Mouse (Mus musculus) MEL (cell line): ENCODE measurements around the gene Abhd15. TPM values are rescaled to one million over a fixed set of nuclear protein-coding genes. Genes with fewer than 3 reads are reported as not detected.
A peak's percentile ranks its signal among the peaks of the same experiment; 100 is the strongest.

Source experiments
- DNase-seq: peaks from one replicate; pipeline ENCODE4 v3.0.0; 2011; ENCODE audit warnings: low read depth, low spot score
- H3K27ac ChIP-seq: 2 replicates; pipeline ENCODE4 v1.5.1; 2012; ENCODE audit warnings: low read depth, mild to moderate bottlenecking, control low read depth, low read length, moderate library complexity; ENCODE audit not compliant: control insufficient read depth
- H3K27me3 ChIP-seq, 2 experiments: fragments of 150-350 bp in 1 of 2; sonication (generic) in 1 of 2; 2 replicates each; pipeline ENCODE4 v1.6.1; 2012; ENCODE audit warnings: low read length in 2 of 2, mild to moderate bottlenecking in 2 of 2, improper control_type of control experiment in 1 of 2, moderate library complexity in 1 of 2; ENCODE audit not compliant: insufficient read depth in 2 of 2, control insufficient read depth in 1 of 2
- H3K36me3 ChIP-seq, 2 experiments: 2 replicates each; pipeline ENCODE4 v1.6.1; 2012 to 2014; ENCODE audit warnings: low read length in 2 of 2, improper control_type of control experiment in 1 of 2, inconsistent platforms in 1 of 2, mild to moderate bottlenecking in 1 of 2; ENCODE audit not compliant: insufficient read depth in 2 of 2, control insufficient read depth in 1 of 2
- H3K4me1 ChIP-seq, 2 experiments: fragments of 150-350 bp in 1 of 2; sonication (generic) in 1 of 2; 2 replicates each; pipeline ENCODE4 v1.6.1; 2012; ENCODE audit warnings: low read length in 2 of 2, improper control_type of control experiment in 1 of 2, mild to moderate bottlenecking in 1 of 2; ENCODE audit not compliant: insufficient read depth in 2 of 2, control insufficient read depth in 1 of 2
- H3K4me3 ChIP-seq, 2 experiments: fragments of 150-350 bp in 1 of 2; sonication (generic) in 1 of 2; 2 replicates each; pipeline ENCODE4 v1.5.1; 2012; ENCODE audit warnings: low read depth in 2 of 2, low read length in 2 of 2, mild to moderate bottlenecking in 2 of 2, moderate library complexity in 2 of 2, control low read depth in 1 of 2, improper control_type of control experiment in 1 of 2; ENCODE audit not compliant: control insufficient read depth in 1 of 2, insufficient read depth in 1 of 2
- H3K79me2 ChIP-seq: 2 replicates; pipeline ENCODE4 v1.6.1; 2012; ENCODE audit warnings: mild to moderate bottlenecking, low read length, moderate library complexity; ENCODE audit not compliant: control insufficient read depth, poor library complexity, insufficient read depth
- H3K9ac ChIP-seq: 2 replicates; pipeline ENCODE4 v1.6.1; 2012; ENCODE audit warnings: low read depth, mild to moderate bottlenecking, control low read depth, low read length, moderate library complexity; ENCODE audit not compliant: control insufficient read depth, poor library complexity, severe bottlenecking
- H3K9me3 ChIP-seq: fragments of 150-350 bp; sonication (generic); replicated peaks from 2 replicates; pipeline ENCODE4 v1.6.1; 2012; ENCODE audit warnings: mild to moderate bottlenecking, low read length, improper control_type of control experiment, moderate library complexity; ENCODE audit not compliant: insufficient read depth
- CHD1 ChIP-seq: IDR thresholded peaks from 2 replicates; pipeline ENCODE4 v1.6.1; 2012; ENCODE audit warnings: low read depth, mild to moderate bottlenecking, inconsistent platforms, low read length, improper control_type of control experiment
- CHD2 ChIP-seq: IDR thresholded peaks from 2 replicates; pipeline ENCODE4 v1.6.1; 2011; ENCODE audit warnings: low read length, improper control_type of control experiment
- E2F4 ChIP-seq: IDR thresholded peaks from 2 replicates; pipeline ENCODE4 v1.6.1; 2011; ENCODE audit warnings: low read depth, low read length, improper control_type of control experiment, borderline replicate concordance
- ELF1 ChIP-seq: IDR thresholded peaks from 2 replicates; pipeline ENCODE4 v1.6.1; 2014; ENCODE audit warnings: low read depth, mild to moderate bottlenecking, inconsistent platforms, low read length, improper control_type of control experiment, moderate library complexity
- EP300 ChIP-seq, 2 experiments: IDR thresholded peaks; 2 replicates each; pipeline ENCODE4 v1.6.1; 2011; ENCODE audit warnings: improper control_type of control experiment in 2 of 2, low read length in 2 of 2, low read depth in 1 of 2, mild to moderate bottlenecking in 1 of 2
- GATA1 ChIP-seq: IDR thresholded peaks from 2 replicates; pipeline ENCODE4 v1.6.1; 2011; ENCODE audit warnings: low read depth, low read length, improper control_type of control experiment
- KAT2A ChIP-seq: conservative IDR thresholded peaks from 2 replicates; pipeline ENCODE4 v1.6.1; 2012; ENCODE audit warnings: low read depth, low read length, improper control_type of control experiment, inconsistent platforms
- MAZ ChIP-seq: IDR thresholded peaks from 2 replicates; pipeline ENCODE4 v1.6.1; 2012; ENCODE audit warnings: low read depth, mild to moderate bottlenecking, inconsistent platforms, low read length, improper control_type of control experiment
- MEF2A ChIP-seq: IDR thresholded peaks from 2 replicates; pipeline ENCODE4 v1.6.1; 2014; ENCODE audit warnings: low read depth, mild to moderate bottlenecking, inconsistent platforms, low read length, improper control_type of control experiment; ENCODE audit not compliant: poor library complexity, insufficient replicate concordance, severe bottlenecking; ENCODE audit errors: extremely low read depth
- MXI1 ChIP-seq: IDR thresholded peaks from 2 replicates; pipeline ENCODE4 v1.6.1; 2011; ENCODE audit warnings: mild to moderate bottlenecking, low read depth, low read length, improper control_type of control experiment
- MYB ChIP-seq: IDR thresholded peaks from 2 replicates; pipeline ENCODE4 v1.6.1; 2011; ENCODE audit warnings: mild to moderate bottlenecking, low read depth, low read length, improper control_type of control experiment
- MYC ChIP-seq: IDR thresholded peaks from 2 replicates; pipeline ENCODE4 v1.6.1; 2011; ENCODE audit warnings: low read depth, mild to moderate bottlenecking, low read length, improper control_type of control experiment, moderate library complexity
- NELFE ChIP-seq: IDR thresholded peaks from 2 replicates; pipeline ENCODE4 v1.6.1; 2011; ENCODE audit warnings: low read depth, low read length, improper control_type of control experiment
- NRF1 ChIP-seq: IDR thresholded peaks from 2 replicates; pipeline ENCODE4 v1.6.1; 2014; ENCODE audit warnings: low read depth, mild to moderate bottlenecking, inconsistent platforms, low read length, improper control_type of control experiment, moderate library complexity; ENCODE audit not compliant: poor library complexity, insufficient read depth, severe bottlenecking
- POLR2A ChIP-seq, 2 experiments: IDR thresholded peaks; 2 replicates each; pipeline ENCODE4 v1.6.1; 2011 to 2012; ENCODE audit warnings: low read length in 2 of 2, mild to moderate bottlenecking in 2 of 2, control low read depth in 1 of 2, improper control_type of control experiment in 1 of 2, low read depth in 1 of 2, moderate library complexity in 1 of 2; ENCODE audit not compliant: control insufficient read depth in 1 of 2, insufficient read depth in 1 of 2, poor library complexity in 1 of 2
- POLR2AphosphoS2 ChIP-seq: IDR thresholded peaks from 2 replicates; pipeline ENCODE4 v1.6.1; 2011; ENCODE audit warnings: low read length, improper control_type of control experiment
- POLR2AphosphoS5 ChIP-seq: IDR thresholded peaks from 2 replicates; pipeline ENCODE4 v1.6.1; 2012; ENCODE audit warnings: low read depth, borderline replicate concordance, mild to moderate bottlenecking, inconsistent platforms, low read length, moderate library complexity, mixed read lengths
- RAD21 ChIP-seq: IDR thresholded peaks from 2 replicates; pipeline ENCODE4 v1.6.1; 2011; ENCODE audit warnings: mild to moderate bottlenecking, low read depth, low read length, improper control_type of control experiment
- SIN3A ChIP-seq: IDR thresholded peaks from 2 replicates; pipeline ENCODE4 v1.6.1; 2012; ENCODE audit warnings: low read length, improper control_type of control experiment, inconsistent platforms
- TAL1 ChIP-seq: IDR thresholded peaks from 2 replicates; pipeline ENCODE4 v1.6.1; 2012; ENCODE audit warnings: mild to moderate bottlenecking, inconsistent platforms, low read length, moderate library complexity, mixed read lengths
- TBP ChIP-seq: IDR thresholded peaks from 2 replicates; pipeline ENCODE4 v1.8.0; 2011; ENCODE audit warnings: low read depth, low read length, improper control_type of control experiment
- TCF12 ChIP-seq: IDR thresholded peaks from 2 replicates; pipeline ENCODE4 v1.6.1; 2014; ENCODE audit warnings: low read depth, mild to moderate bottlenecking, inconsistent platforms, low read length, improper control_type of control experiment, moderate library complexity
- UBTF ChIP-seq: IDR thresholded peaks from 2 replicates; pipeline ENCODE4 v1.6.1; 2012; ENCODE audit warnings: low read depth, mild to moderate bottlenecking, inconsistent platforms, low read length, improper control_type of control experiment, moderate library complexity, borderline replicate concordance; ENCODE audit not compliant: insufficient read depth
- USF1 ChIP-seq: IDR thresholded peaks from 2 replicates; pipeline ENCODE4 v1.6.1; 2014; ENCODE audit warnings: low read depth, mild to moderate bottlenecking, inconsistent platforms, low read length, improper control_type of control experiment, moderate library complexity
- ZMIZ1 ChIP-seq: IDR thresholded peaks from 2 replicates; pipeline ENCODE4 v1.6.1; 2012; ENCODE audit warnings: low read depth, mild to moderate bottlenecking, inconsistent platforms, low read length, improper control_type of control experiment, moderate library complexity
- ZNF384 ChIP-seq: IDR thresholded peaks from 2 replicates; pipeline ENCODE4 v1.6.1; 2012; ENCODE audit warnings: low read depth, mild to moderate bottlenecking, inconsistent platforms, low read length, improper control_type of control experiment
- polyA plus RNA-seq, 2 experiments: library from polyadenylated mRNA; stranded (reverse) in 1 of 2; unstranded in 1 of 2; fragments of >175 nt in 1 of 2; fragments of >200 nt in 1 of 2; gene quantifications; 2 replicates each; pipeline versions ENCODE4 v1.2.1 to v1.2.4; 2012; ENCODE audit warnings: low replicate concordance in 2 of 2, low read depth in 1 of 2; ENCODE audit not compliant: insufficient read length in 2 of 2, insufficient read depth in 1 of 2, missing spikeins in 1 of 2
- total RNA-seq: library from RNA; depleted of rRNA; stranded (reverse); fragments of 300-350 nt; gene quantifications from 2 replicates; pipeline ENCODE4 v1.2.3, GENCODE M21; 2012

The Abhd15 gene
- total and polyA plus RNA-seq, 3 experiments = 1.7 to 1.9 TPM; not detected in 1

DNA sequence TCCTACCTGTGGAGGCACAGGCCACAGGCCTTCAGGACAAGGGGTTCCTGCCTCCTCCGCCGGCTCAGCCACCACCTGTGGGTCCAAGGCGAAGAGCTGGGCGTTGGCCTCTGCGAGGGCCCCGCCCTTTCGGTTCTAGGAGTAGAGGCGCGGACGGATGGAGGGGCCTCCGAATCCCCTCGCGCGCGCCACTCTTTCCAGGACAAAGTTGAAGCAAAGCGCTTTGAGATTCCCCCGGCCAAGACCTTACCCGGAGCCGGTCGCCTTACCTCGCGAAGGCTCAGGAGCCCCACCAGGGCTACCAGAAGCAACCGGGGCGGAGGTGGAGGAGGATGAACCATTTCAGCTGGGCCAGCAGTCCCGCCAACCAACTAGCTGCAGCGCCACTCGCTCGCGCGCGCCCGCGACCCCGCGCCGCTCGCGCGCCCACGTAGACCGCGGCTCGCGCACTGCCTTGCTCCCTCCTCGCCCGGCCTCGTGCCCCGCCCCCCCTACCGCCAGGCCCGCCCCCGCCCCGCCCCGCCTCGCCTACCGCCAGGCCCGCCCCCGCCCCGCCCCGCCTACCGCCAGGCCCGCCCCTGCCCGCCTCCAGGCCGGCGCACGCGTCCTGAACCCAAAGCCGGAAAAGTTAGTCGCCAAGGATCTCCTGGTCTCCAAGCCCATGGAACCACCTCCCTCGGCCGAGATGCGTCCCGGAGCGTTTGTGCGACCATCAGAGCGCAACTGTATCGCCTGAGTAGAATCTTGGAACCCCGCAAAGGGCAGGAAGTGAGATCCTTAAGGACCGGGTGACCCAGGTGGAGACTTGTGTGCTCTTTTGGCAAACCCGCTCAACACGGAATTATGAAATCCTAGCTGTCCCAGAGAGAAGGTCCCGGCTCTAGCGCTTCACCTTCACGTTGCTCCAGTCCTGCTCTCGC is 1.8 kb upstream of the Abhd15 start:
- Histone ChIP-seq H3K27me3 (no peaks in the 10 kb centered on the region), H3K27ac (peak overlapping the region; percentile 43), H3K4me3 (peak overlapping the region; percentile 86 to 99), H3K4me1 (peaks cover 2 to 21% of the 10 kb centered on the region in 2 experiments; a peak in 3 of 4 replicates), H3K9ac (peak overlapping the region; percentile 84), H3K79me2 (peaks cover 2% of the 10 kb centered on the region; the same call in 1 of the 2 replicates), H3K9me3 (no peaks in the 10 kb centered on the region), H3K36me3 (peaks cover 0 to 8% of the 10 kb centered on the region in 2 experiments; a peak in 2 of 4 replicates)
- peak; percentile 82 for TF ChIP-seq ZMIZ1
- peak; percentile 24; the same call in 1 of the 2 replicates for TF ChIP-seq TBP
- TF ChIP-seq POLR2AphosphoS5 = no peak
- TF ChIP-seq CHD2 = no peak
- peak; percentile 79; the same call in 1 of the 2 replicates for TF ChIP-seq CHD1
- TF ChIP-seq MYC = peak; percentile 50
- TF ChIP-seq MEF2A = no peak
- peak; percentile 91 for TF ChIP-seq POLR2AphosphoS2
- no peak for TF ChIP-seq RAD21
- 0 out of 4 replicates have a peak, but pooled peaks of 1 of the 2 experiments have one; percentile 0 for TF ChIP-seq EP300 (IDR thresholded peaks at IDR 0.05; ENCODE audit: low read depth in 1 of 2, low read length in 2 of 2)
- TF ChIP-seq KAT2A = no peak
- peak; percentile 31; the same call in 1 of the 2 replicates for TF ChIP-seq TCF12
- TF ChIP-seq MXI1 = peak; percentile 71; the same call in 1 of the 2 replicates
- TF ChIP-seq NELFE = peak; percentile 84
- TF ChIP-seq ZNF384 = no peak
- peak; percentile 1; the same call in 1 of the 2 replicates for TF ChIP-seq USF1
- peak; percentile 51 to 88; a peak in 3 of 4 replicates for TF ChIP-seq POLR2A (IDR thresholded peaks at IDR 0.05; ENCODE audit: control insufficient read depth in 1 of 2, insufficient read depth in 1 of 2, low read depth in 1 of 2, low read length in 2 of 2, poor library complexity in 1 of 2)
- peak; percentile 60; the same call in 1 of the 2 replicates for TF ChIP-seq ELF1
- no peak for TF ChIP-seq TAL1
- no peak for TF ChIP-seq MYB
- TF ChIP-seq SIN3A = peak; percentile 73
- TF ChIP-seq MAZ = no peak
- peak; percentile 77 for TF ChIP-seq NRF1
- TF ChIP-seq GATA1 = no peak
- no peak for TF ChIP-seq E2F4
- TF ChIP-seq UBTF = 0 out of 2 replicates have a peak, but pooled peaks have one; percentile 57
- peak; percentile 94 for DNase-seq
